Mouse (Mus musculus): ENCODE results near the gene Esrrb. TPM values are rescaled to one million over a fixed set of nuclear protein-coding genes. Genes with fewer than 3 reads are reported as not detected.

Esrrb gene
- polyA plus RNA-seq, 1 experiment, result 0.22 TPM

DNA sequence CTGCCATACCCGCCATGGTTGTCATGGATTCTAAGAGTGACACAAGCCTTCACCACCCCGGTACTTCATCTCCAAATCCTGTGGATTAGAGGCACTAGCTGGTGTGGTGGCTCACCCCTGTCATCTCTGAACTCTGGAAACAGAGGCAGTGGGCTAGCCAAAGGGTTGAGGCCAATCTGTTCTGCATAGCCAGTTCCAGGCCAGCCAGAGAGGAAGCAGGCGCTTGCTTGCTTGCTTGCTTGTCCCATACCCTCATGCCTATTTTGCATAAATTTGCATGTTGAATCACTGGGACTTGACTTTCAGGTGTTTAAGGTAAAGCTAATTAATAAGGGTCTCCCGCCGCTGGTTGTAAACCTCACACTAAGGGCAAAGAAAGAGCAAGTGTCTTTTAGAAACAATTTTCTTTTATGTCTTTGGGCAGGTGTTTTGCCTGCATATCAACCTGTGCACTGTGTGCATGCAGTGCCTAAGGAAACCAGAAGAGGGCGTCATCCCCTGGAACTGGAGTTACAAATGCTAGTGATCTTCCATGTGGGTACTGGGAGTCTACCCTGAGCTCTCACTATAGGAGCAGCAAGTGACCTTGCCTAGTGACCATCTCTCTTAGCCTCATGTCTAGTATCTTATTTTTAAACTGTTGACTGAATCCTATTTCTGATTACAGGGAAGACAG lies 147.5 kb downstream of the Esrrb start:
- H3K4me1 ChIP-seq (ENCODE audit: control insufficient read depth, insufficient read depth, insufficient read length, low read length), result no peaks in the 10 kb centered on the region
- no peak overlapping the region for H3K4me3 ChIP-seq (ENCODE audit: low read depth, low read length)
- no peak overlapping the region for H3K27ac ChIP-seq (ENCODE audit: insufficient read depth, low read depth, low read length)
- no peak for TF ChIP-seq CTCF (IDR thresholded peaks at IDR 0.05; ENCODE audit: extremely low read depth, insufficient read length, insufficient replicate concordance, low read depth, low read length)
- no peak for TF ChIP-seq POLR2A (IDR thresholded peaks at IDR 0.05; ENCODE audit: low read depth, low read length)
- H3K27me3 ChIP-seq (ENCODE audit: control insufficient read depth, insufficient read depth, low read length), result no peaks in the 10 kb centered on the region
- WGBS, result 72% methylated on average over 6 of the region's 6 CpGs
- H3K36me3 ChIP-seq (ENCODE audit: control insufficient read depth, insufficient read depth, low read length), result no peaks in the 10 kb centered on the region

DNA sequence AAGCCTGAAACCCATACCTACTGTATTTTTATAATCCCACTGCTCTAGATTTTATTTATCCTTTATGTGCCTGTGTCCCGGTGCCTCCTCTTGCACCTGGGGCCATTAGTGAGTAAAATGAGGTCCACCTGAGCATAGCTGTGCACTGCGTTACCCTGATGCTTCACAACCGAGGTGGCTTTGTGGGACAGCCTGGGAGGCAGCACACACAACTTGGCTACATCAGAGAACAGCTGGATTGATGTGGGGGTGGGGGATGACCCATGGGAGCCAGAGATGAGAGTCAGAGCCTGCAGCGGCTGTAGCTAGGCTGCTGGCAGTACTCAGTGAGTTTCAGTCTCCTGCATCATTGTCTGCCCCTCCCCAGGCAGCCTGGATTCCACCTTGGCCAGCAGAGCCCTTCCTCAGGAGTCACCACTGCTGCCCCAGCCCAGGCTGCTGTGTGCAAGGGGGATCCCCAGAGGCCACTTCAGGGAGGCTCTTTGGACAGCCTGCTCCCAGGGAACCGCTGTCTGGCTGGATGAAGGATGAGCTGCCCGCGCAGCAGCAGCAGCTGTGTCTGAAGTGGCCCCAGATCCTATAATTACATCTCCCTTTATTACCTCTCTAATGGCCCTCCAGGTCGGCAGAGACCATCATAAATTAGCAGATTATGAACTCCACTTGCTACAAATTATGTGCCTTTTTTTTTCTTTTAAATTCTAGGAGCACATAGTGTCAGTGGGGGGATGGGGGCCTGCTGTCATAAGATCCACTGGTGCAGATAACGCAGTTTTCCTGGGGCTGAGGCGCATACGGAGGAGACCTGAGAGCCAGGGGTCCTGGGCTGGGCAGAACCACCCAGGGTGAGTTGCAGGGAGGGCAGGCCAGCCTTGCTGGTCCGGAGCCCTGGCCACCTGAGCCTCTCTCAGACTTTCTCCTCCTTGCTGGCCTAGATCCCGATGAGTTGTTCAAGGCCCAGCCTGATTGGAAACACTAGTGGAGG lies 148.7 kb downstream of the Esrrb start:
- H3K27ac ChIP-seq (ENCODE audit: insufficient read depth, low read depth, low read length), result no peak overlapping the region
- 45% methylated on average over 13 of the region's 13 CpGs for WGBS

DNA sequence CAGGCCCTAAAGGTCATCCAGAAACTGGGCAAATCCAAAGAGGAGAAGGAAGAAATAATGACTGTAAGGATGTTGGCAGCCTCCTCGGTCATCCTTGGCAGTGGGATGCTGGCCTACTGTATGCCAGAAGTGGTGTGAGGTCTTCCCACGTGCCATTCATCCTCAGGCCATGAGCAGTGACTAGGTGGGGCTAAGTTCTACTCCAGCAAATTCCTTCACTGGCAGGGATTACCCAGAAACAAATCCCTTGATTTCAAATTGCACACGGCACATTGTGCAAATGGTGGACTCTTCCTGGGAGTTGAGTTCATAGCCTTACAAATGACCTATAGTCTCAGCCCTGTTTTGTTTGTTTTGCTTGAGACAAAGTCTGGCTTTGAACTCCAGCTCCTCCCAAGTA lies 151.4 kb downstream of the Esrrb start:
- no peaks in the 10 kb centered on the region for H3K36me3 ChIP-seq (ENCODE audit: control insufficient read depth, insufficient read depth, low read length)
- WGBS, result 77% methylated on average over 3 of the region's 3 CpGs
- no peak for TF ChIP-seq CTCF (IDR thresholded peaks at IDR 0.05; ENCODE audit: extremely low read depth, insufficient read length, insufficient replicate concordance, low read depth, low read length)
- no peak for TF ChIP-seq POLR2A (IDR thresholded peaks at IDR 0.05; ENCODE audit: low read depth, low read length)
- no peak overlapping the region for H3K27ac ChIP-seq (ENCODE audit: insufficient read depth, low read depth, low read length)
- no peaks in the 10 kb centered on the region for H3K27me3 ChIP-seq (ENCODE audit: control insufficient read depth, insufficient read depth, low read length)
- no peaks in the 10 kb centered on the region for H3K4me1 ChIP-seq (ENCODE audit: control insufficient read depth, insufficient read depth, insufficient read length, low read length)
- H3K4me3 ChIP-seq (ENCODE audit: low read depth, low read length), result no peak overlapping the region

More for the DNA sequence above, 148.7 kb downstream of the Esrrb start:
- Histone ChIP-seq H3K4me1 (ENCODE audit: control insufficient read depth, insufficient read depth, insufficient read length, low read length) (no peaks in the 10 kb centered on the region), H3K4me3 (ENCODE audit: low read depth, low read length) (no peak overlapping the region), H3K36me3 (ENCODE audit: control insufficient read depth, insufficient read depth, low read length) (no peaks in the 10 kb centered on the region), H3K27me3 (ENCODE audit: control insufficient read depth, insufficient read depth, low read length) (no peaks in the 10 kb centered on the region)
- TF ChIP-seq CTCF (IDR thresholded peaks at IDR 0.05; ENCODE audit: extremely low read depth, insufficient read length, insufficient replicate concordance, low read depth, low read length) (no peak), POLR2A (IDR thresholded peaks at IDR 0.05; ENCODE audit: low read depth, low read length) (no peak)

DNA sequence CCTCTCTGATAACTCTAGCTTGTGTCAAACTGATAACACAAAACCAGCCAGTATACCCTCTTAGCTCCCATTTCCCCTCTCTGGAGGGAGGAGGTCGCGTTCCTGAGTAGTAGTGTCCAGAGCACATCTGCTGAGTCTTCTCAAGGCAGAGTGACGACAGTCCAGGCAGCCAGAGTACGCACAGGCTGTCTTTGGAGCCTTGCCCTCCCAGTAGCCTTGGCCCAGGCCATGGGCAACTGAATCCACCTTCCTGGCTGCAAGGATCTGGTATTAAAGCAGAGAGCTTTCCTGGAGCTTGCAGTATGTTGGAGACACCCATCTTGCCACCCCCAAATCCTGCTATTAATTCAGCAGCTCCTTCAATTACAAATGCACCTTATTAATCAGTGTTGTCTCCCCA lies 152.7 kb downstream of the Esrrb start:
- no peak overlapping the region for H3K27ac ChIP-seq (ENCODE audit: insufficient read depth, low read depth, low read length)
- H3K36me3 ChIP-seq (ENCODE audit: control insufficient read depth, insufficient read depth, low read length), result no peaks in the 10 kb centered on the region
- H3K4me3 ChIP-seq (ENCODE audit: low read depth, low read length), result no peak overlapping the region
- 80% methylated on average over 4 of the region's 4 CpGs for WGBS
- no peak for TF ChIP-seq POLR2A (IDR thresholded peaks at IDR 0.05; ENCODE audit: low read depth, low read length)
- TF ChIP-seq CTCF (IDR thresholded peaks at IDR 0.05; ENCODE audit: extremely low read depth, insufficient read length, insufficient replicate concordance, low read depth, low read length), result no peak
- no peaks in the 10 kb centered on the region for H3K4me1 ChIP-seq (ENCODE audit: control insufficient read depth, insufficient read depth, insufficient read length, low read length)
- H3K27me3 ChIP-seq (ENCODE audit: control insufficient read depth, insufficient read depth, low read length), result no peaks in the 10 kb centered on the region

DNA sequence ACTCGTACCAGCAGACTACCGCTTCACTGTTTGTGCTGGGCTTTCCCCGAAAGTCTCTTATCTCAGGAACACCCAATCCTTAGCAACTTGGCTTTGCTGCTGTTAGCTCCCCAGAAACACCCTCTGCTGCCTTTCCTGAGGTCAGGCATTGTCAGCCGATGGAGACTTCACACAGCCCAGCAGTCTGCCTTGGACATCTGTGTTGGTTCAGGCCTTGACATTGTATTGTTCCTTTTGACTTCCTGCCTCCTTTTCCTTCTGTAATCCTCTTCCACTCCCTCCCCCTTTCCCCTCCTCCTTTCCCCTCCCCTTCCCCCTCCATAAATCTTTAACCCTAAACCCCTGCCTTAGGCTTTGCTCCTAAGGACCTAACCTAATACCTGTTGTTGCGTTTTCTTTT lies 155.7 kb downstream of the Esrrb start:
- H3K36me3 ChIP-seq (ENCODE audit: control insufficient read depth, insufficient read depth, low read length), result no peaks in the 10 kb centered on the region
- no peak overlapping the region for H3K4me3 ChIP-seq (ENCODE audit: low read depth, low read length)
- no peak overlapping the region for H3K27ac ChIP-seq (ENCODE audit: insufficient read depth, low read depth, low read length)
- H3K27me3 ChIP-seq (ENCODE audit: control insufficient read depth, insufficient read depth, low read length), result no peaks in the 10 kb centered on the region
- H3K4me1 ChIP-seq (ENCODE audit: control insufficient read depth, insufficient read depth, insufficient read length, low read length), result no peaks in the 10 kb centered on the region
- WGBS, result 46% methylated on average over 5 of the region's 5 CpGs
- TF ChIP-seq POLR2A (IDR thresholded peaks at IDR 0.05; ENCODE audit: low read depth, low read length), result no peak
- TF ChIP-seq CTCF (IDR thresholded peaks at IDR 0.05; ENCODE audit: extremely low read depth, insufficient read length, insufficient replicate concordance, low read depth, low read length), result no peak

DNA sequence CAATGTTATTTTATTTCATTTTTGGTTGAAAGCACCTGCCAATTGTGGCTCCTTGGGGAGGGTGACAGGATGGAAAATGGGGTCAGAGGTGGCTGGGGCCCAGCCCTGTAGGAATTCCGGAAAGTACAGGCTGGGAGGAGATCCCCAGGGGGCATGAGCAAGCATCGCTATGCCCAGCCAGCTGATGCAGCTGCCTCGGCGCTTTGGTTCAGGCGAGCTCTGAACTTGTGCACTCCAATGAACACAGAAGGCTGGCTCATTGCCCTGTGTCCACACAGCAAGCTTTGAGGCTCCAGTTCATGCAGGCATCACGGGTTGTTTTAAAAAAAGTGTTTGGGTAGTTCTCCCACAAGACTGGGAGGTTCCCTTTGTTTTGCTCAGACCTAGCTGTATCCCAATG lies 156.8 kb downstream of the Esrrb start:
- Histone ChIP-seq H3K4me3 (ENCODE audit: low read depth, low read length) (no peak overlapping the region), H3K27ac (ENCODE audit: insufficient read depth, low read depth, low read length) (no peak overlapping the region), H3K36me3 (ENCODE audit: control insufficient read depth, insufficient read depth, low read length) (no peaks in the 10 kb centered on the region), H3K27me3 (ENCODE audit: control insufficient read depth, insufficient read depth, low read length) (no peaks in the 10 kb centered on the region), H3K4me1 (ENCODE audit: control insufficient read depth, insufficient read depth, insufficient read length, low read length) (no peaks in the 10 kb centered on the region)
- WGBS, result 63% methylated on average over 6 of the region's 6 CpGs
- no peak for TF ChIP-seq POLR2A (IDR thresholded peaks at IDR 0.05; ENCODE audit: low read depth, low read length)
- TF ChIP-seq CTCF (IDR thresholded peaks at IDR 0.05; ENCODE audit: extremely low read depth, insufficient read length, insufficient replicate concordance, low read depth, low read length), result no peak

DNA sequence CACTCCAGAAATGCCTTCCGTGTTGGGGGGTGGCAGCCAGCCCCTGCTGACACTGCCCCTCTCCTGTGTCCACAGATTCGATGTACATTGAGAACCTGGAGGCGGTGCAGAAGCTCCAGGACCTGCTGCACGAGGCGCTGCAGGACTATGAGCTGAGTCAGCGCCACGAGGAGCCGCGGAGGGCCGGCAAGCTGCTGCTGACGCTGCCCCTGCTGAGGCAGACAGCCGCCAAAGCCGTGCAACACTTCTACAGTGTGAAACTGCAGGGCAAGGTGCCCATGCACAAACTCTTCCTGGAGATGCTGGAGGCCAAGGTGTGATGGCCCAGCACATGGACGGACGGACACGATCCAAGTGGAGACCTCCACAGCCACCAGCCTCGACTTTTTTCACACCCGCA lies 157.8 kb downstream of the Esrrb start:
- no peak overlapping the region for H3K27ac ChIP-seq (ENCODE audit: insufficient read depth, low read depth, low read length)
- TF ChIP-seq CTCF (IDR thresholded peaks at IDR 0.05; ENCODE audit: extremely low read depth, insufficient read length, insufficient replicate concordance, low read depth, low read length) (no peak), POLR2A (IDR thresholded peaks at IDR 0.05; ENCODE audit: low read depth, low read length) (no peak)
- no peak overlapping the region for H3K4me3 ChIP-seq (ENCODE audit: low read depth, low read length)
- no peaks in the 10 kb centered on the region for H3K36me3 ChIP-seq (ENCODE audit: control insufficient read depth, insufficient read depth, low read length)
- H3K27me3 ChIP-seq (ENCODE audit: control insufficient read depth, insufficient read depth, low read length), result no peaks in the 10 kb centered on the region
- no peaks in the 10 kb centered on the region for H3K4me1 ChIP-seq (ENCODE audit: control insufficient read depth, insufficient read depth, insufficient read length, low read length)
- 29% methylated on average over 18 of the region's 18 CpGs for WGBS

Measured in small intestine, adult 2 months (tissue).